Mouse (Mus musculus) neural tube, embryonic 15.5 days (tissue): ENCODE results near the gene Galnt2. TPM values are rescaled to one million over a fixed set of nuclear protein-coding genes. Genes with fewer than 3 reads are reported as not detected.
A peak's percentile ranks its signal among the peaks of the same experiment; 100 is the strongest.

ENCODE experiments used
- ATAC-seq: fragments of 200-750 bp; cut with Nextera tagmentation; 2 replicates; pipeline ENCODE4 v1.8.0; 2017; ENCODE audit warnings: mild to moderate bottlenecking, moderate TSS enrichment, moderate library complexity; ENCODE audit not compliant: low FRiP score
- H3K27ac ChIP-seq: fragments of 300-500 bp; sonication (generic); replicated peaks from 2 replicates; pipeline ENCODE4 v1.5.1; 2015; ENCODE audit warnings: mild to moderate bottlenecking, inconsistent platforms
- H3K27me3 ChIP-seq: fragments of 300-500 bp; sonication (generic); replicated peaks from 2 replicates; pipeline ENCODE4 v1.6.1; 2015; ENCODE audit warnings: inconsistent platforms
- H3K36me3 ChIP-seq: fragments of 300-500 bp; sonication (generic); 2 replicates; pipeline ENCODE4 v1.6.1; 2015; ENCODE audit warnings: inconsistent platforms
- H3K4me1 ChIP-seq: fragments of 300-500 bp; sonication (generic); 2 replicates; pipeline ENCODE4 v1.6.1; 2015; ENCODE audit warnings: inconsistent platforms
- H3K4me2 ChIP-seq: fragments of 300-500 bp; sonication (generic); 2 replicates; pipeline ENCODE4 v1.6.1; 2015; ENCODE audit warnings: inconsistent platforms, mild to moderate bottlenecking, moderate library complexity
- H3K4me3 ChIP-seq: fragments of 300-500 bp; sonication (generic); replicated peaks from 2 replicates; pipeline ENCODE4 v1.5.1; 2015; ENCODE audit warnings: mild to moderate bottlenecking, inconsistent platforms
- H3K9ac ChIP-seq: fragments of 300-500 bp; sonication (generic); replicated peaks from 2 replicates; pipeline ENCODE4 v1.6.1; 2015; ENCODE audit warnings: mild to moderate bottlenecking, inconsistent platforms
- H3K9me3 ChIP-seq: fragments of 300-500 bp; sonication (generic); replicated peaks from 2 replicates; pipeline ENCODE4 v1.6.1; 2016; ENCODE audit warnings: inconsistent platforms
- WGBS: fragments of 180-500 bp; shearing (Covaris S2); methylation state at CpG from one replicate; pipeline ENCODE4 v1.1.7; 2015; ENCODE audit warnings: mixed read lengths; 5-methylcytosine and 5-hydroxymethylcytosine counted together
- polyA plus RNA-seq: library from polyadenylated mRNA; unstranded; fragments of >200 nt; fragmentation: Nextera tagmentation; extraction: Ambion mirVana; gene quantifications from 2 replicates; pipeline ENCODE4 v1.2.1, GENCODE M21; 2015

Gene Galnt2
- polyA plus RNA-seq, 1 experiment from 2014 or later: 62.7 TPM

DNA sequence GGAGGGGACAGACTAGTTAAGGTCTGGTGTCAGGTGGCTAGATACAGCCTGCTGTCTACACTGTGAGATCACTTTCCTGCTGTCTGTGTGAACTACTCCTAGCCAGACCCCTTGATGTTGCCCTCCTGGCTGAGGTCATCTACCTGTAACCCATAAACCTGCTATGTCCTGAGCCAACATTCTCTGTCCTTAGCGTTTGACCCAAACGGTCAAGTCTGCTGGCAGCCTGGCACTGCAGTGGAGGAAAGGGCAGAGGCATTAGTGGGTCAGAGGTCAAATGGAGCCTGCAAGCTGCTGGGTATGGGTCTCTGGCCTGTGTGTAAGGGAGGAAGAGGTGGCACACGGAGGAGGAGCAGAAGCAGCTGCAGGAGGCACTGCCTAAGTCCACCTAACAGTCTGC, 41.6 kb downstream of the Galnt2 start:
- WGBS: 76% methylated on average over 3 of the region's 3 CpGs
- Histone ChIP-seq H3K27ac (no peak overlapping the region), H3K27me3 (no peaks in the 10 kb centered on the region), H3K9me3 (no peaks in the 10 kb centered on the region), H3K4me3 (no peak overlapping the region), H3K4me2 (no peak overlapping the region), H3K9ac (no peak overlapping the region), H3K36me3 (no peaks in the 10 kb centered on the region), H3K4me1 (peaks cover 64% of the 10 kb centered on the region)
- ATAC-seq: no peak

DNA sequence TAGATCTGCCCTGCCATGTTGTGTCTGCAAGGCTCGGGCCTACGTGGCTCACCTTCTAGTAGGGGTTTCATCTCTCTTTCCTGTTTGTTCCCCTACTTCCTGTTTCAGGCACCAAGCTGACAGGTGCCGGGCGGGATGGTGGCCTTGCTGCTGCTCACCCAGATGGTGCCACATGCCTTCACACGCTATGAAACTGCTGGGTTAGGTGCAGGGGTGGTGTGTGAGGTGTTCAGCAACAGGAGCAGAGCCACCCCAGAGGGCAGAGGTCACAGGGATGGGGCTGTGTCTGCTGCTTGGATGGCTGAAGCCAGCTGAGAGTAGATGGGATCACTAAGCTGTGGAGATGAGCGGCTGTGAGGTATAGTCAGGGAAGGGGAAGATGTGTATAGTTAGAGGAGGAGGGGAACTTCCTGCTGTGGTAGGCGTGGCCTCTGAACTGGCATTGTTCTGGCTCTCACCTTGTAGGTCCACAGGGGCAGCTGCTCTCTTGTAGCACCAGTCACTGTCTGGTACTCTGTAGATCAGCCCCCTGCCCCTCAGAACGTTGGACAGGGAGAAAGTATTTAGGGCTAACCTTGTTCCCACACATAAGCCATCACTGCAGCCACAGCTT, 42.5 kb downstream of the Galnt2 start:
- Histone ChIP-seq H3K4me3 (no peak overlapping the region), H3K27ac (no peak overlapping the region), H3K36me3 (no peaks in the 10 kb centered on the region), H3K9me3 (no peaks in the 10 kb centered on the region), H3K27me3 (no peaks in the 10 kb centered on the region), H3K4me1 (peaks cover 73% of the 10 kb centered on the region), H3K4me2 (no peak overlapping the region), H3K9ac (no peak overlapping the region)
- no peak for ATAC-seq
- WGBS: 61% methylated on average over 8 of the region's 8 CpGs

DNA sequence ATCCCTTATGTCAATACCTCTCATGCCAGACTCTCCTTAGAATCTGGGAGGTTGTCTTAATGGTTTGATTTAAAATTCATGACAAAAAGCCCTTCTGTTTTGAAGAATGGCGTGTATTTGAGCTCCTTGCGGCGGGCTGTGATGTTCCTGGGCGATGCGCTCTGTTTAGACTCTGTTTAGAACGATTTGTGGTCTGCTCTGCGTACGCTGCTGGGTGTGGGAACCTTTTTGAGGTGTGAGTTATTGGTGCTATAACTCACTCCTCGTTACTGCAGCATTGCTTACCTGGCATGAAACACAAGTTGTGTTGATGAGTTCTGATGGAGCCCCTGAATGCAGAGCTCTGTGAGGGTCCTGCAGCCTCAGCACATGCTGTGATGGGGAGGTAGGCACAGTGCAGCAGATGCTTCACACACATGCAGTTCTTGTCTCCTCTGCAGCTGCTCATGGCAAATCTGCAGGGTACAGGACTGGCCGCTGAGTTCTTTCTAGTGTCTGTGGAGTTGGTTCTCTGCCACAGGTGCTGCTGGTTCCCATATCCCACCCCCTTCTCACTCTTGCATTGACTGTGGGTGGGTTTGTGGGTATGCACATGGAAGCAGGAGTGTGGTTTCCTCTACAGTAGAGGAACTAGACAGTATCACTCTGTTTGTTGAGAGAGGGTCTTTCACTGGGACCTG, 43.4 kb downstream of the Galnt2 start:
- 34% methylated on average over 10 of the region's 10 CpGs for WGBS

DNA sequence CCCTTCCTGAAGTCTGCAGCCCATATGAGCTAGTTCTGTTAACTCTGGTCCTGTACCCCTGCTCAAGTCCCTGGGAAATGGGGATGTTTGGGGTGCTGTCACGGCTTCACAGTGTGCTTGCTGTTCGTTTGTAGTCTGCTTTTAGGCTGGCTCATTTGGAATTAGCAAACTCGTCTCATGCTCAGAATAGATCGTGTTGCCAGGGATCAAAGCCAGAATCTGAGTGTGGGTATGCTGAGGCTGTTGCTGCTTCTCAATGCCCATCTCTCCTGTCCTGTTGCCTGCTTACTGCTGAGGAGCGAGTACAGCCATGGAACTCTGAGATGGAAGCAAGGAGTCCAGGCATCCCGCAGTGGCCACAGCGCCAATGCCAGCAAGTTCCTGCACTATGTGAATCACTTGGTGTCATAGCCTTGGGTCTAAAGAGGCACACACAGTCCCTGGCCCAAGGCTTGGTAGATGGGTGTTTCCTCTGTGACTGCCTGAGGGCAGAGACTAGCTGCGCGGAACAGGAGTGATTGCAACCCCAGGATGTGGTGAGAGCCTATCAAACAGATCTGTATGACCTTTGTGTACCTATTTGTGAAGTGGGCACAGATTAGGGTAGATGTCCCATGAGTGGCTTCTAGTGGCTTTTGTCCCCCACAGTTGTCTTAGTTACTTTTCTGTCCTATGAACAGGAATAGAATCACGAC, 44.3 kb downstream of the Galnt2 start:
- H3K27me3 ChIP-seq: no peaks in the 10 kb centered on the region
- 86% methylated on average over 10 of the region's 10 CpGs for WGBS
- no peak overlapping the region for H3K9ac ChIP-seq
- H3K27ac ChIP-seq: no peak overlapping the region
- no peaks in the 10 kb centered on the region for H3K36me3 ChIP-seq
- no peak overlapping the region for H3K4me2 ChIP-seq
- H3K9me3 ChIP-seq: no peaks in the 10 kb centered on the region
- no peak for ATAC-seq
- no peak overlapping the region for H3K4me3 ChIP-seq
- H3K4me1 ChIP-seq: peaks cover 60% of the 10 kb centered on the region

More for the DNA sequence above, 43.4 kb downstream of the Galnt2 start:
- Histone ChIP-seq H3K9ac (no peak overlapping the region), H3K4me2 (no peak overlapping the region), H3K27me3 (no peaks in the 10 kb centered on the region), H3K36me3 (no peaks in the 10 kb centered on the region), H3K4me1 (peaks cover 69% of the 10 kb centered on the region), H3K27ac (peak overlapping the region; percentile 33; the same call in 1 of the 2 replicates), H3K9me3 (no peaks in the 10 kb centered on the region), H3K4me3 (no peak overlapping the region)
- no peak for ATAC-seq

DNA sequence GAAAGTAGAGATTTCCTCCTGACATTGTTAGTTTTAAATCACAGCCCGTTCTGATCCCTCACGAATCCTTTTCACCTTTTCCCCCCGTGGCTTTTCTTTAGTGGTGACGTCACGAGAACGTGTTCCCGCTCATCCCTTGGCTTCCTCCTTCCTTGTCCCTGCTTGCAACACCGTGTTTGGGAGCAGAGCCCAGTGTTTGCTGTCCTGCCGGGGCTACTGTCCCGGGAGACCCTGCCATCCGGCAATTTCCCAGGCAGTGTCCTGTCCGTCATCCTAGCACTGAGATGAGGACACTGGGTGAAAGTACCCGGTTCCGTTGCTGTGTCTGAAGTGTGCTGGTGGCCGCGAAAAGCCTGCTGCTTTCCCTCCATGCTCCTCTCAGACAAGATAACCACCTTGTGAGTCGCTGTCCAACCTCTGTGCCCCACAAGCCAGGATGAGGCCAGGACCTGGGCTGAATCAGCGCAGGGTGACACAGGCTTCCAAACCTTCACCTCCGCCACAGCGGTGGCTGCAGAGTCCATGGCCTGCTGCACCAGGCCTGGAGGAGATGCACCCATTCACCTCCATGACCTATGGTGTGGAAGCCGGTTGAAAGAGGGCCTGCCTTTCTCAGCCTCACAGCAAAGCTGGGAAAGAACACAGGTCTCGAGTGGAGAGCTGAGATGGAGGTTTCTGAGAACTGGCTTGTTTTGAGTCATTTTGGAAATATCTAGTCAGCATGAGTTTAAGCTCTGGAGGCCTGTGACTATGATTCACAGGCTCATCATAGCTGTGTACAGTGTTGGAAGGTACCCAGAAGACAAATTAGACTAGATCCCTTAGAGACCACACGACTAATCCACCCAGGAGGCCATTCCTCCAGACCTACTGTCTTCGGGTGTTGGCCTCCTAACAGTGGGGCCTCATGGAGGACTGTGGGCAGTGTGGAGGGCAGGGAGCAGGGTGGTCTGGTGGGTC, 47.0 kb downstream of the Galnt2 start:
- no peak overlapping the region for H3K9ac ChIP-seq
- 63% methylated on average over 24 of the region's 24 CpGs for WGBS
- H3K27ac ChIP-seq: no peak overlapping the region
- H3K4me3 ChIP-seq: no peak overlapping the region
- no peaks in the 10 kb centered on the region for H3K9me3 ChIP-seq
- H3K4me2 ChIP-seq: no peak overlapping the region
- no peaks in the 10 kb centered on the region for H3K36me3 ChIP-seq
- H3K4me1 ChIP-seq: peaks cover 64% of the 10 kb centered on the region
- H3K27me3 ChIP-seq: no peaks in the 10 kb centered on the region
- ATAC-seq: no peak

DNA sequence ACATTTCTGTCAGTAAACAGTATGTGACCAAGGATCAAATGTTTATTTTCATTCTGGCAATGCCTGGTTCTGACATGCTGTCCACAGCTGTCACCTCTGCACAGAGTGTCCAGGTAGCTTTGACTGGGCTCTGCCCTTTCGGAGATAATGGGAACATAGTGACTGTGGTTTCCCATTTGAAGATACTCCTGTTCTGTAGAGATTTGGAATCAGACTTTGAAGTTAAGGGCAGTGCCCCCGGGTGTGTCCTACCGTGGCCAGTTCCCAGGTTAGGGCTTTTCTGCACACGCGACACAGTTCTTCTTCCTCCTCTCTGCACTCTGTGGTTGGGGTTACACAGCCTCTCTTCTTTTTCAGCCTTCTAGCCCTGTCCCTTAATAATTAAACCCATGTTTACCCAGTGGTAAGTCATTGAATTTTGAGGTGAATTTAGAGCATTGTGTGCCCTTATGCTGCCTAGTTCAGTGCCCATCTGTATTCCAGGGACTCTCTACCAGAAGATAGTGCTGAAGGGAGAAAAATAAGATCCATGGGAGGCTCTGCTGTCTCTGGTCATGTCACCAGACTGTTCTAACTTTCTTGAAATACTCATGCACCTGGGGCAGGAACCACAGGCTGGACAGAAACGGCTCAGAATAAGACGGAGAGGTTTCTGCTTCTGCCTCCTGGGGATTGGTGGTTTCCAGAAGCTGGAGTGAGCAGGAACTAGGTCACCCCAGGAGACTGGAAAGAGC, 47.9 kb downstream of the Galnt2 start:
- no peak for ATAC-seq
- no peaks in the 10 kb centered on the region for H3K27me3 ChIP-seq
- no peak overlapping the region for H3K4me3 ChIP-seq
- H3K4me1 ChIP-seq: peaks cover 64% of the 10 kb centered on the region
- no peak overlapping the region for H3K9ac ChIP-seq
- H3K27ac ChIP-seq: no peak overlapping the region
- no peaks in the 10 kb centered on the region for H3K9me3 ChIP-seq
- WGBS: 85% methylated on average over 7 of the region's 7 CpGs
- no peak overlapping the region for H3K4me2 ChIP-seq
- H3K36me3 ChIP-seq: no peaks in the 10 kb centered on the region

DNA sequence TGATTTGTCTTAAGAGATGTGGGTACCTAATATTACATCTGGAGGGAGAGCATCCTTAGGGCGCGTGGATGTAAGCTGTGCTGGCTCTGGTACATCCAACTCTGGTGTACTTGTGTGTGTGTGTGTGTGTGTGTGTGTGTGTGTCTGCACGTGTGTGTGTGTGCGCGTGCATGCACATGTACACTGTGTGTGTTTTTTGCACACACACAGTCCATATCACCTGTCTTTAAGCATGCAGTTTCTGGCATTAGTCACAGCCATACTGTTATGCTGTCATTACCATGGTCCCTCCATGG, 48.4 kb downstream of the Galnt2 start:
- Histone ChIP-seq H3K27me3 (no peaks in the 10 kb centered on the region), H3K36me3 (no peaks in the 10 kb centered on the region), H3K4me2 (no peak overlapping the region), H3K4me1 (peaks cover 64% of the 10 kb centered on the region), H3K9ac (no peak overlapping the region), H3K9me3 (no peaks in the 10 kb centered on the region), H3K27ac (no peak overlapping the region), H3K4me3 (no peak overlapping the region)
- WGBS: 95% methylated on average over 5 of the region's 5 CpGs
- ATAC-seq: no peak

DNA sequence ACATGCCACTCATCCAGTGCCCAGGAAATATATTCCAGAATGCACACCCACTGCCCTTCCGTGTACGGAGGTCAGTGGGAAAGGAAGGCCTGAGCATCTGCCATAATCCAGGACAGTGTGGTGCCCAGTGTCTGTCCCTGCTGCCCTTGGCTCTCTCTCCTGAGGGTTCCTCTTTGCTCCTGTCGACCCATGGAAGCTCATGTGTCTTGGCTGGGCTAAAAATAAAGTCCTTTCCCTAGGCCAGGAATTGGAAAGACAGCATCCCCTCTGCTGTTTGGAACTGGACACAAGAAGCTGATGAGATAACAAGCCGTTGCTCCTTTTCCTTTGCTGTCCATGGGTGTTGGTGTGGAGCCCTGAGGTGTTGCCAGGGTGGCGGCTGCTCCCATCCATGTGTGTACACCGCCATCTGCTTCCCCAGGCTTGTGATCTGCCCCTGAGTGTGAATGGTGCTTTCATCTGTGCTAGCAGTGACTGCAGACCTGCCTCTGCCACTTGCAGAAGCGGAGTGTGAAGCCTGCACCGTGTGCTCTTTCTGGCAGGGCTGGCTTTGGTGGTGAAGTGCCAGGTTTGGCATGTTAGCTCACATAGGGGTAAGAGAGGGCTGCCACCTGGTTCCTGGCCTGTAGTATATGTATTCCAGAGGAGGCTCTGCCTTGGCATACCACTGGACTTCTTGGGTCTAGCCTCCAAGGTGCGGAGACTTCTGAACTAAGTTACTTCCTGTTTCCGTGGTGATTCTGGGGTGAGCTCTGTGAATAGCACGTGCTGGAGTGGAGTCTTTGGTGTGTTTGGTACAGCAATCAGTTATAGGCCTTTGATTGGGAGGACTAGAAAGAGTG, 50.7 kb downstream of the Galnt2 start:
- Histone ChIP-seq H3K27ac (peak overlapping the region; percentile 18; the same call in 1 of the 2 replicates), H3K9ac (no peak overlapping the region), H3K27me3 (no peaks in the 10 kb centered on the region), H3K4me3 (no peak overlapping the region), H3K4me1 (peaks cover 76% of the 10 kb centered on the region), H3K4me2 (no peak overlapping the region), H3K36me3 (no peaks in the 10 kb centered on the region), H3K9me3 (no peaks in the 10 kb centered on the region)
- no peak for ATAC-seq
- 59% methylated on average over 11 of the region's 11 CpGs for WGBS

DNA sequence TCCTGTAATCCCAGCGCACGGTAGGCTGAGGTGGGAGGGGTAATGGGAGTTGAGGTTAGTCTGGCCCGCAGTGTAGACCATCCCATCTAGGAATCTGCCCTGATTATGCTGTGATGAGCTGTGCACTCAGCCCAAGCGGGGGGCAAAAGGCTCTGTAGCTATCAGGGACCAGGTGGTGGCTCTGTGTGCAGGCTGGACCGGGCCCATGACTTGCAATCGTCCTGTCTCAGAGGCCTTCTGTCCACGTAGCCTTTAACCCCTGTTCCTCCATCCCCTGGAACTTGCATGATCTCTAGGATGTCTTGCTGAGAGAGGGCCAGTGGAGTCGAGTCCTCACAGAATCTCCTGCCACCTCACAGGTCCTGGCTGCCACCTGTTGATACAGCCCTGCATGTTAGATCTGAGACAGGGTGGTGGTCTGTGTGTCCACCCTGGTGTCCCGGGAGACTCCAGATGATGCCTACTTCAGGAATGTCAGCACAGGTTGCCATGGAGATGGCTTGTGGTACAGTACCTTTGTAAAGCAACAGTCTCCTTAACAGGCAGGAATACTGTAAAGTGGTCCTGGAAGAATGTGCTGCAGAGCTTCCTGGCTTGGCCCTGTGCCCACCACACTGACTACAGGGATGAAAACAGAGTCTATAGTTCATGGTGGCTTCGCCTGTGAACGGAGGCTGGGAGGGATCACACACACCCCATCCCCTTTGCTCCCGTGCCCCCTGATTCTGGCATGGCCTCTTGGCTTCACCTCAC, 51.9 kb downstream of the Galnt2 start:
- WGBS: 52% methylated on average over 12 of the region's 12 CpGs
- no peaks in the 10 kb centered on the region for H3K36me3 ChIP-seq
- H3K27ac ChIP-seq: peak overlapping the region; percentile 79; the same call in 1 of the 2 replicates
- H3K4me3 ChIP-seq: no peak overlapping the region
- no peak overlapping the region; the same call in 1 of the 2 replicates for H3K9ac ChIP-seq
- no peak overlapping the region for H3K4me2 ChIP-seq
- H3K27me3 ChIP-seq: no peaks in the 10 kb centered on the region
- peaks cover 72% of the 10 kb centered on the region for H3K4me1 ChIP-seq
- no peak for ATAC-seq
- no peaks in the 10 kb centered on the region for H3K9me3 ChIP-seq
